14 mouse cellular contexts compared by ENCODE assay signal in genomic region chr13:54980957-54981356, GRCm38 (mm10). TPM values are rescaled to one million over a fixed set of nuclear protein-coding genes. Genes with fewer than 3 reads are reported as not detected.
DNase-seq lines count a peak whose midpoint lies in the region; ATAC-seq lines count a peak whose summit lies in the region.
"Had no signal": no experiment of that assay in that cellular context is flagged by ENCODE, and none has a peak within 500 bp of the region (broad histone marks: within the 10 kb centered on the region; RNA-seq: fewer than 3 reads in every experiment).

No protein-coding gene starts in this region.

- peak overlapping the region; percentile 5; the same call in 1 of the 2 replicates for H3K9ac ChIP-seq in hindbrain, embryonic 16.5 days (ENCODE audit: low read depth, low read length)
- H3K9ac ChIP-seq: heart, embryonic 15.5 days had no signal

- H3K4me3 ChIP-seq in hindbrain, embryonic 16.5 days (ENCODE audit: low read length), result no peak overlapping the region
- H3K4me3 ChIP-seq: heart, embryonic 15.5 days; megakaryocyte, embryonic 14.5 days had no signal

- ATAC-seq in hindbrain, embryonic 16.5 days, result peak; percentile 35; the same call in 1 of the 2 replicates
- ATAC-seq: inflammation-experienced regulatory T-cells, adult 6 months had no signal

- no peak overlapping the region for H3K27ac ChIP-seq in hindbrain, embryonic 16.5 days (ENCODE audit: low read depth, low read length)
- H3K27ac ChIP-seq: heart, embryonic 15.5 days had no signal

- WGBS in hindbrain, embryonic 16.5 days, result 57% methylated on average over 12 of the region's 12 CpGs

- DNase-seq in cerebellum, adult 11 months, result peak; percentile 47
- no peak for DNase-seq in cerebellum, postnatal 4 days (ENCODE audit: low spot score in 2 of 2)
- peak; percentile 37 for DNase-seq in layer of hippocampus, adult 9-11 months
- no peak for DNase-seq in layer of hippocampus, adult 9-10 months (ENCODE audit: low spot score)
- peak; percentile 68 for DNase-seq in brain, adult 2 months (ENCODE audit: low read depth, low spot score)
- DNase-seq in left cerebral cortex, adult 11 months (ENCODE audit: low spot score), result no peak
- no peak for DNase-seq in urinary bladder, postnatal 36 days (ENCODE audit: low spot score in 2 of 2)
- DNase-seq: kidney, postnatal 10 days; liver; thymus, adult 18-20 months had no signal

- H3K27me3 ChIP-seq in hindbrain, embryonic 16.5 days (replicated peaks; ENCODE audit: control insufficient read depth, insufficient read depth, low read length), result no peaks in the 10 kb centered on the region

- no peaks in the 10 kb centered on the region for H3K9me3 ChIP-seq in hindbrain, embryonic 16.5 days (ENCODE audit: control insufficient read depth, low read length)
- H3K9me3 ChIP-seq: heart, embryonic 15.5 days; megakaryocyte, embryonic 14.5 days had no signal

- no peak overlapping the region for H3K4me2 ChIP-seq in hindbrain, embryonic 16.5 days (ENCODE audit: low read length)
- H3K4me2 ChIP-seq: heart, embryonic 15.5 days had no signal

- H3K4me1 ChIP-seq in hindbrain, embryonic 16.5 days (ENCODE audit: control insufficient read depth, insufficient read depth, low read depth, low read length), result peaks cover 25% of the 10 kb centered on the region
- H3K4me1 ChIP-seq: heart, embryonic 15.5 days had no signal

- H3K36me3 ChIP-seq in hindbrain, embryonic 16.5 days (ENCODE audit: control insufficient read depth, insufficient read depth, low read length), result no peaks in the 10 kb centered on the region
- H3K36me3 ChIP-seq: heart, embryonic 15.5 days had no signal

RNA-seq across cellular contexts. Expression of gene Unc5a, which starts 31.7 kb away (rescaled TPM):
- polyA plus RNA-seq in hindbrain, embryonic 16.5 days (2015; fragmentation: Nextera tagmentation; extraction: Ambion mirVana), result 12.3 and 16.2 TPM in 2 replicates

RNA-seq across cellular contexts. Expression of gene Hk3, which starts 40.2 kb away (rescaled TPM):
- 1.1 and 1.2 TPM in 2 replicates for polyA plus RNA-seq in hindbrain, embryonic 16.5 days (2015; fragmentation: Nextera tagmentation; extraction: Ambion mirVana)

Comparison
In these comparisons a context has a peak if more than half of its experiments do, and no peak if none do; other contexts are left out.
1. DNase-seq: peak in cerebellum, adult 11 months (single experiment), layer of hippocampus, adult 9-11 months (single experiment) and brain, adult 2 months (single experiment); none in cerebellum, postnatal 4 days (0 of 2), layer of hippocampus, adult 9-10 months (single experiment), left cerebral cortex, adult 11 months (single experiment) and urinary bladder, postnatal 36 days (0 of 2).